In genomic region chr8:119064523-119064922, GRCm38 (mm10) we compare ENCODE assay signal across 9 mouse cellular contexts.
DNase-seq lines count a peak whose midpoint lies in the region; ATAC-seq and TF ChIP-seq lines count a peak whose summit lies in the region.
"Had no signal": no experiment of that assay in that cellular context is flagged by ENCODE, and none has a peak within 500 bp of the region (broad histone marks: within the 10 kb centered on the region; RNA-seq: fewer than 3 reads in every experiment).

No protein-coding gene starts in this region.

- in situ Hi-C loops in Patski (cut with MboI; ENCODE audit: low pct_unique_long_range_greater_than_20kb), result loop anchor here (10.0 kb wide), 1 partner anchor 1140 kb away; no protein-coding TSS in a partner anchor

- no peak for ATAC-seq in liver, embryonic 12.5 days
- ATAC-seq in Patski, result no peak
- ATAC-seq in granulocyte monocyte progenitor cell, adult 5-6 weeks (replicated peaks; ENCODE audit: poor library complexity, severe bottlenecking), result peak; percentile 62
- ATAC-seq in erythroblast, adult 5-6 weeks (replicated peaks; ENCODE audit: low FRiP score, poor library complexity, severe bottlenecking), result no peak

- no peak overlapping the region for H3K9ac ChIP-seq in liver, embryonic 12.5 days

- no peaks in the 10 kb centered on the region for H3K27me3 ChIP-seq in liver, embryonic 12.5 days (replicated peaks)
- H3K27me3 ChIP-seq in Patski, result no peaks in the 10 kb centered on the region

- H3K4me2 ChIP-seq in liver, embryonic 12.5 days, result no peak overlapping the region

- DNase-seq in liver (peak; percentile 21), Patski (ENCODE audit: low read depth, low spot score) (no peak)
- peak; percentile 60 for DNase-seq in cerebellum, adult 11 months
- peak; percentile 48 for DNase-seq in layer of hippocampus, adult 9-10 months (ENCODE audit: low spot score)
- DNase-seq in mesoderm, embryonic 11.5 days (ENCODE audit: low read depth, low spot score), result peak; percentile 77

- peak; percentile 70 for TF ChIP-seq CTCF in Patski (IDR thresholded peaks at IDR 0.05)

- no peak overlapping the region for H3K4me3 ChIP-seq in liver, embryonic 12.5 days

- no peak overlapping the region for H3K27ac ChIP-seq in liver, embryonic 12.5 days
- H3K27ac ChIP-seq: macrophage had no signal

- POLR2A ChIA-PET in Patski (lab: Charles Lee), result no interaction called here

- WGBS in liver, embryonic 12.5 days (ENCODE audit: insufficient replicate concordance), result 15% methylated on average over 11 of the region's 11 CpGs

- H3K9me3 ChIP-seq in liver, embryonic 12.5 days (replicated peaks), result 0 out of 2 replicates have a peak, but pooled peaks cover 4% of the 10 kb centered on the region

- H3K36me3 ChIP-seq in liver, embryonic 12.5 days, result no peaks in the 10 kb centered on the region

- CTCF ChIA-PET in Patski (lab: Charles Lee), result interaction anchor here (0.8 to 1.0 kb wide), 3 partner anchors 9 to 1134 kb away, joined by 3 to 4 read pairs (median 3); no protein-coding TSS in a partner anchor

- no peaks in the 10 kb centered on the region for H3K4me1 ChIP-seq in liver, embryonic 12.5 days
